Mouse (Mus musculus): ENCODE data around the gene Sh3gl3. TPM values are rescaled to one million over a fixed set of nuclear protein-coding genes. Genes with fewer than 3 reads are reported as not detected.

The Sh3gl3 gene
- total RNA-seq, 2 experiments from 2014 or later = 61.0 to 62.1 TPM

DNA sequence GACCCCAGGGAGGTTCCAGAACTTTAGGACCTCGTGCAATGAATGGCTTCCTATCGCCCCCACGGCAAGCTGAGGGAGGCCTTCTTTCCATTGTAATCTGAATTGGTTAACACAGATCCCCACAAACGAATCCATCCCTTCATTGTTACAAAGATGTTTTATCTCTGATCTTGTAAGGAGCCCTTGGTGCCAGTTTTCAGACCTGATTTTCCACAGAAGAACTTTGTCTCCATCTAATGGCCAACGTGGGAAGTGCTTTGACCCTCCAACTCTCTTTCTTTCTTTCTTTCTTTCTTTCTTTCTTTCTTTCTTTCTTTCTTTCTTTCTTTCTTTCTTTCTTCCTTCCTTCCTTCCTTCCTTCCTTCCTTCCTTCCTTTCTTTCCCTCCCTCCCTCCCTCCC lies 99.2 kb downstream of the Sh3gl3 start:
- intact Hi-C loops (cut with DNase I) = loop anchor here (1.0 to 5.0 kb wide), 2 partner anchors 152 to 316 kb away; no protein-coding TSS in a partner anchor
- peak; percentile 49 to 54 for DNase-seq (ENCODE audit: low spot score in 2 of 2)

DNA sequence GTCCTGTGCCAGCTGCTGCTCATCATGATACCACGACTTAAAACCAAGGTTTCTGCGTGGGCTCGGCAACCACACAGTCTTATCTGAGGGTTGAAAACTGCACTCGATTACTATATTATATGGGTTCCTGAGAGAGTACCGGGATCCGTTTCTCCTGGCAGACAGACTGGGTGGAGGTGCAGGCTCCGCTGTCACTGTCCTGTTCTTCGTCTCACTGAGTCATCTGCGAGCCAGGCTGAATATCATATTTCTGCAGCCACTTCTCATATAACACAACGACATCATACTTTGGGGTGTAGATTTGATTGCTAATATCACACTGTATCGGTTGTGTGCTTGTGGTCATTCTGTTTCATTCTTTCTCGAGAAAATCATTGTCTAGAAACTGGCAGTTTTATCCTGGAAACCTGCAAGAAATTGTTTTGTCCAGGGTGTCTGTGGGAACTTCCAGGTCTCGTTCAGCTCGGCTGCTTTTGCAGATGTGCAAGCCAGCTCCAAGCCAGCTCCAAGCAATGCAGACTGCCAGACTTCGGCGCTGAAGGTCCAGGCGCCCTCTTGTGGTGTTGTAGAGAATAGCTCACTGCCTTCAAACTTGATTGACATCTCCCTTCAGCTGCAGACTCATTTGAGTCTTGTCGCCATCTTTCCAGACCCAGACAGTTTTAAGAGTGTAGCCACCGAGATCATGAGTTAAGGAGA lies 100.5 kb downstream of the Sh3gl3 start:
- intact Hi-C loops (cut with DNase I) = loop anchor here (5.0 kb wide), 1 partner anchor 317 kb away; no protein-coding TSS in a partner anchor
- peak; percentile 71 to 74 for DNase-seq (ENCODE audit: low spot score in 2 of 2)

DNA sequence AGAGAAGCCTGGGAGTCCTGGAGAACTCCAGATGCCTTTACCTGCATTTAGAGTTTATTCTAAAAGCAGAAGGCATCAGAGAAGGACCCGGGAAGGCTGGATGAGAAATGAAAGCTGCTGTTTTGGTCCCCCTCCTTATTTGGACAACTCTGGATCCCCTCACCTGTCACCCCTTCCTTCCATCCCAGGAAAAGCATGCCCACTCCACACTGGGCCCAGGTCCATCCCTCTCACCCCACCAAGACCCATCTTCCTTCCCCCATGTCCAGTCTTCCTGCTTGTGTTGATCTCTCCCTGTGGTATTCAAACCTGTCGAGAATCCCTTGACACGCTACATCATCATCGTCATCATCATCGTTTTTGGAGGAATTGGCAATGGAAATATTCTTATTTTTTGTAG lies 101.3 kb downstream of the Sh3gl3 start:
- intact Hi-C loops (cut with DNase I) = loop anchor here (5.0 kb wide), 1 partner anchor 318 kb away; no protein-coding TSS in a partner anchor
- DNase-seq (ENCODE audit: low spot score in 2 of 2) = no peak

DNA sequence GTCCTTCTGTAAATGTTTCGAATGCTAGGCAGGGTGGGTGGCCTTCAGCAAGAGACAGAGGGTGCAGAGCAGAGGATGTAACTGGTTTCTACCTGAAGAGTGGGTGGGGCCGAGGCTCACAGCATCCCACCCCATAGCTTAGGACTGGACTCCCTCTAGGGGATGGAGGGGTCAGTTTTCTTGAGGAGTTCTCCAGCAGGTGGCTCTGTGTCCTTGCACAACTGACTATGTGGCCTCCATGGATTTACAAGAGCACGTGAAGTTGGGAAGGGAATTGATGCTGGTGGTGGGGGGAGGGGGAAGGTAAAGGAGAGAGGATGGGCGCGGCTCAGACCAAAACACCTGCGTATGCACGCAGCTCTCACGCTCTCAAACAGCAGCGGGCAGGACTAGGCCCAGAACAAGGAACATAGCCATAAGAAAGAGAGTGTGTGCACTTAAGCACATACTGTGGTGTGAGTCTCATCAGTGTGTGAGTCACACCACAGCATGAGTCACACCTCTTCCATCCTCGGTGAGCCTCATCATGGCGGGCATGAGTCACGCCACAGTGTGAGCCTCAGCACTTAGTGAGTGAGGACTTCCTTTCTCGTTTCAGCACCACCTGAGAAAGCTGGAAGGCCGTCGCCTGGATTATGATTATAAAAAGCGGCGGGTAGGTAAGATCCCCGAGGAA lies 102.0 kb downstream of the Sh3gl3 start:
- DNase-seq (ENCODE audit: low spot score in 2 of 2) = peak; percentile 24 to 53
- intact Hi-C loops (cut with DNase I) = no loop called here

GRCm38 (mm10) chr7:82282011-82282410 lies 108.4 kb downstream of the Sh3gl3 start:
- intact Hi-C loops (cut with DNase I) = no loop called here
- DNase-seq (ENCODE audit: low spot score in 2 of 2) = no peak

DNA sequence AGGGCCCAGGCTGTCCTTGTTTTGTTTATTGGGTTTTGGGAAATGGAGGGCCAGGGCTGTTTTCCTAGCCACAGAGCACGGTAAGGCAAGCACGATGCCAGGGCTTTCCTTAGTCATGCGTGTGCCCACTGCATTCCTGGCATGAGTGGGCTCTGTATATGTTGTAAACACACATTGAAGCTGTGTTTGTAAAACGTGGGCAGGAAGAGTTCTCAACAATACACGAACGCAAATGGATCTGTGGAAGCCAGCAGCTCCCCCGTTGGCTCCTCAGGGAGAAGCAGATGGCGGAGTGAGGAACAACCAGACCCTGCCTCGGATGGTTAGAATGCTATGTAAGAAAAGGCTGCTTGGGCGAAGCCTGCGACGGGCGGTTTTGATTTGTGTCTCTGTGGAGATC lies 108.8 kb downstream of the Sh3gl3 start:
- intact Hi-C loops (cut with DNase I) = no loop called here

GRCm38 (mm10) chr7:82287242-82287641 lies 113.6 kb downstream of the Sh3gl3 start:
- intact Hi-C loops (cut with DNase I) = no loop called here
- DNase-seq (ENCODE audit: low spot score in 2 of 2) = no peak

More for the DNA sequence above, 108.8 kb downstream of the Sh3gl3 start:
- peak; percentile 40 to 67 for DNase-seq (ENCODE audit: low spot score in 2 of 2)

DNA sequence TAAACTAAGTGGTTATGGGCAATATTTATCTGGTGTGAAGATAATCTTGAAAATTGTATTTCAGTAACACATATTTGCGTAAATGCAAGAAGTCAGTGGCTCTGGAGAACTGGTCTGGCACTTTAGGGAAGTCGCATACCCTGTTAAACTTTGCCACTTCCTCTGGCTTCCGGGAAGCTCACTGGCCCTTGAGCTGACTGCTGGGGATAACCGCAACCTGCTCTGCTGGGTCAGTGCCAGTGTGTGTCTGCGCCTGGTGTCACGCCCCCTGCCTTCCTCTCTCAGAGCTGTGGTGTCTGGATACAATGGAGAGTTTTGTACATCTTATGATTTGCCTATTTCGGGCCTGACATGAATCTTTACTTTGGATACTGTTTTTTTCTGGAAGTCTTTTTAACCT lies 119.8 kb downstream of the Sh3gl3 start:
- intact Hi-C loops (cut with DNase I) = no loop called here
- DNase-seq (ENCODE audit: low spot score in 2 of 2) = no peak

GRCm38 (mm10) chr7:82294083-82294482 lies 120.4 kb downstream of the Sh3gl3 start:
- DNase-seq (ENCODE audit: low spot score in 2 of 2) = no peak
- intact Hi-C loops (cut with DNase I) = no loop called here

- DNase-seq (ENCODE audit: low spot score in 2 of 2) = no peak
- intact Hi-C loops (cut with DNase I) = no loop called here
Measured at GRCm38 (mm10) chr7:82294611-82295010, 121.0 kb downstream of the Sh3gl3 start.

GRCm38 (mm10) chr7:82308398-82308797 lies 134.8 kb downstream of the Sh3gl3 start:
- no peak for DNase-seq (ENCODE audit: low spot score in 2 of 2)
- intact Hi-C loops (cut with DNase I) = no loop called here

DNA sequence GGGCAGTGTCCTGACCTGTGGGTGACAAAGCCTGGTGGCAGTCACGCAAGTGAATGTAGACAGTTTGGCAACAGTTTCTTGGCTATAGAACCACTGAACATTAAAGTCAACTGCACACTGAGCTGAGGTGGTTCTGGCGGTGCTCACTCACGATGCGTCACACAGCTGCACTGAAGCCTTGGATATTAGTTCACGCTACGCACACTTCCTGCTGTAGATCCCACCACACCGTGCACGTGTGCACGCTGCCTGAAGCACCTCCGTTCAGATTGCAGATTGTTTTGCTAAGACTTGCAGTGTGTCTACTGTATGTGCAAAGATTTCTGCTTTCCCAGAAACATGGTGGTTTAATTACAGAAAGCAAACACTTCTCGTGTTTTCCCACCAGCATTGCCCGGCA lies 144.9 kb downstream of the Sh3gl3 start:
- intact Hi-C loops (cut with DNase I) = no loop called here

DNA sequence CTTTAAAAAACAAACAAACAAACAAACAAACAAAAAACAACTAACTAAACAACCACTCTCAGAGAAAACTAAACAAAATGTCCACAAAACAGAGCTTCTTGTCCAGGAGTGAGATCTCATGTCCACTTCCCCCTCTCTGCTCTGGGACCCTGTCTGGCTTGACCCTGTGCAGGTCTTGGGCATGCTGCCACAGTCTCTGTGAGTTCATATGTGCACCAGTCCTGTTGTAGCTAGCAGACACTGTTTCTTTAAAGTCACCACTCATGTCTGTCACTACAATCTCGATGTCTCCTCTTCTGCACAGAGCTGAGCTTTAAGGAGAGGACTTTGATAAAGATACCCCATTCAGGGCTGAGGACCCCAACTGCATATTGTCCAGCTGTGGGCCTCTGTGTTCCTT lies 153.0 kb downstream of the Sh3gl3 start:
- intact Hi-C loops (cut with DNase I) = no loop called here
- no peak for DNase-seq (ENCODE audit: low spot score in 2 of 2)

More for the DNA sequence above, 144.9 kb downstream of the Sh3gl3 start:
- DNase-seq (ENCODE audit: low spot score in 2 of 2) = no peak

DNA sequence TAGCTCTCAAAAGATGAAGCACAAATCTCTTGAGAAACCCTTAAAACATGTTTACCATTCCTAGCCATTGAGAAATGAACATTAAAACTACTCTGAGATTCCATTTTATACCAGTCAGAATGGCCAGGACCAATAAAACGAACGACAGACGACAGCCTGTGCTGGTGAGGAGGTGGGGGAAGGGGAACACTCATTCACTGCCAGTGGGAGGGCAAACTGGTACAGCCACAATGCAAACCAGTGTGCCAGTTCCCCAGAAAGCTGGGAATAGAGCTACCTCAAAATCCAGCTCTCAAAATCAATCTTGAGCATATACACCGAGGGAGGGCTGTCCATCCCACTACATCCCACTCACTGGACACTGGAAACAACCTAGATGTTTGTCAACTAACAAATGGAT lies 153.6 kb downstream of the Sh3gl3 start:
- DNase-seq (ENCODE audit: low spot score in 2 of 2) = no peak
- intact Hi-C loops (cut with DNase I) = no loop called here

DNA sequence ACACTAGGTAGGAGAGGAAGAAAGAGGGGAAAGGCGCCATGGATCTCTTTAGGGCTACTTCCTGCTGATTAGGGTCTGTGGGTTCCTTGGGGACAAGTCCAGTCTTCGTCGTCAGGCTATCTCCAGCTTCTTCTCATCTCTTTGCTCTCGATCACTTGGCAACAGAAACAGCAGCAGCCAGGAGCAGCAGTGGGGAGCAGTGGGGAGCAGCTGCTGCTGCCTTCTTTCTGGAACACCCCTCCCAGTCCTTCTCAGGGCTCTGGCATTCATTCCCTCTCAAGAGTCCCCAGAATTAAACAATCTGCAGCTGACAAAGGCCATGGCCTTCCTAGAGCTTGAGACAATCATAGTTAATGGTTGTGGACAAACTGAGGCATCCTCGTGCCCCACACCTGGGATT lies 154.2 kb downstream of the Sh3gl3 start:
- DNase-seq (ENCODE audit: low spot score in 2 of 2) = no peak
- intact Hi-C loops (cut with DNase I) = no loop called here

GRCm38 (mm10) chr7:82329831-82330230 lies 156.2 kb downstream of the Sh3gl3 start:
- no peak for DNase-seq (ENCODE audit: low spot score in 2 of 2)
- intact Hi-C loops (cut with DNase I) = no loop called here

- intact Hi-C loops (cut with DNase I) = no loop called here
- DNase-seq (ENCODE audit: low spot score in 2 of 2) = no peak
Measured at GRCm38 (mm10) chr7:82330860-82331259, 157.2 kb downstream of the Sh3gl3 start.

DNA sequence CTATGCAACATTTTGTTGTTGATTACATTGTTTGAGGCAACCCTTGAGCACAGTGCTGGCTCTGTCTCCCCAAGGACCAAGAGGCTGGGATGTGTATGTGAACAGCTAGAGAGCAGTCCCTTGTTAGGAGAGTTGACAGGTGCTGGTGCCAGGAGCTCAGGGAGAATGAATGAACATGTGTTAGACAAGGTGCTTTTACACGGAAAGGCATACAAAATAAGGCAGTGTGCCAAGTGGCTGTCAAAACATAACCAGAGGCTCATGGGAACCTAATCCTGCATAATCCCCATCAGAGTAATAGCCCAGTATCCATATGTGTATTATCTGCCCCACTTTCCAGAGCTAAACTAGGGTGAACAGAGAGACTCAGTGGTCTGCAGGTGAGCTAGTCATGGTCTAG lies 160.4 kb downstream of the Sh3gl3 start:
- no peak for DNase-seq (ENCODE audit: low spot score in 2 of 2)
- intact Hi-C loops (cut with DNase I) = no loop called here

DNA sequence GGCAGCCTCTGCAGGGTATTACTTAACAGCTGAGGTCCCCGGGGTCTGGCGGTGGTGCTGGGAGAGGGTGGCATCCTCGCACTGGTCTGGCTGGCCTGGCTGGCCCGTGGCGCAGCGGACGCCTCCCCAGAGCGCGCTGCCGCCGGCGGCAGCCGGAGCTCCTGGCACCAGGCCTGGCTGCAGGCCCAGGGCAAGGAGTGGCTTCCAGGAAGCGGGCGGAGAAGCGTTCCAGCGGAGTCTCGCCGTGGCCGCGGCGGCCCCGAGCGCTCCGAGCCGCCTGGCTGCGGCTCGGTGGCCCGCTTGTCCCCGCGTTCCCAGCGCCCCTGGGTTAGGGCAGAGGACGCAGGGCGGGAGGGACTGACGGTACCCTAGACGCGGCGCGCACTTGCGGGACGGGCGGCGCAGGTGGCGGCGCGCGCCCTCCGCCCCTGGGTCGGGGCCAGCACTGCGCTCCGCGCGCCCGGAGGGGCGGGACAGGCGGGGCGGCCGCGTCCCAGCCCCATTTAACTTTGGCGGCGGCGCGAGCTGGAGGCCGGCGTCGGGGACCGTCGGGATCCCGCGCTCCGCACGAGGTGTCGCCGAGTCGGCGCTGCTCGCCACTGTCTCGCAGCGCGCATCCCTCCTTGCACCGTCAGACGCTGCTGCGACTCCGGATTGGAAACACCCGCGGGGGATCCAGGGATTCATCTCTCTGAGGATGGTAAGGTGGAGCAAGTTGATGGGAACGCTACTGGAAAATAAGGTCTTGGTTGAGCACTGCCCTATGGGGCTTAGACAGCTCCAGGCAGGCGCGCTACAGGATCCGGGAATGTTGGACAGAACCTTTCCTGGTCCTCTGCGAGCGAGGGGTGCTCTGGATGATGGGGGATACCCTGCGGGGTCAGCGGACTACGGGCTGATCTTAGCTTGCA lies 161.8 kb downstream of the Sh3gl3 start, which contains the start of gene Adamtsl3:
TSS of gene Adamtsl3 (plus strand) at position 484 of the 911 bp plus-strand sequence.
- intact Hi-C loops (cut with DNase I) = no loop called here
- DNase-seq (ENCODE audit: low spot score in 2 of 2) = peak in 1 of 2 experiments; percentile 17

- intact Hi-C loops (cut with DNase I) = no loop called here
Measured at GRCm38 (mm10) chr7:82336132-82336531, 162.5 kb downstream of the Sh3gl3 start.

More at GRCm38 (mm10) chr7:82336132-82336531, 162.5 kb downstream of the Sh3gl3 start:
- no peak for DNase-seq (ENCODE audit: low spot score in 2 of 2)

Data from left cerebral cortex, postnatal 14 days (tissue).